Mouse (Mus musculus): Measurements from ENCODE around the gene Tnip2. TPM values are rescaled to one million over a fixed set of nuclear protein-coding genes. Genes with fewer than 3 reads are reported as not detected.
A peak's percentile ranks its signal among the peaks of the same experiment; 100 is the strongest.

The Tnip2 gene
- polyA plus RNA-seq, 1 experiment from 2014 or later = 6.0 TPM

DNA sequence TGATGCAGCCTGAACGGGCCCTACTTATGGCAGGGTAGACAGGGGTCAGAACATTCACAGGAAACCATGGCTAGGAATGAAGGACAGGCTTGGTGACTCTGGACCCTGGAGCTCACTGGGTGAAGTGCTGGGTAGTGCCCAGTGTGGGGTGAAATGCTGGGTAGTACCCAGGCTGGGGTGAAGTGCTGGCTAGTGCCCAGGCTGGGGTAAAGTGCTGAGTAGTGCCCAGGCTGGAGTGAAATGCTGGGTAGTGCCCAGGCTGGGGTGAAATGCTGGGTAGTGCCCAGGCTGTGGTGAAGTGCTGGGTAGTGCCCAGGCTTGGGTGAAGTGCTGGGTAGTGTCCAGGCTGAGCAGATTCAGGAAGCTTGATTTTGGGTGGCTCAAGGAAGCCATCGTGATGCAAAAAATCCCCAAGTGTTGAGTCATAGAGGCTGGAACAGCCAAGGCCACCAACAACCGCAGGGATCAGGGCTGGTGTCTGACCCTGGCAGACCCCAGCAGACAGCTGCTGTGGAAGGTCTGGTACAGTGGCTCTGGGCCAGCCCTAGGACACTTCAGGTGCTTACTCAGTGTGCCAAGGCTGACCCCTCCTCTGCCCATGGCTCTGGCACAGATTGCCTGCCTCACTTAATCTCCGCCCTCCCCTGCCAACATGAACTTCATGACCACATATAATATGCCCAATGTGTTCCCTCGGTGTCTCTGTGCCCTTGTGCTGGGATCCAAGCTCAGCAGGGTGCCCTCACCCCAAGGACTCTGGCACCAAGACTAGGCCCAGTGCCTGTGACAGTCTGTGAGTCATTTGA is 21.2 kb upstream of the Tnip2 start:
- 81% methylated on average over 5 of the region's 5 CpGs for WGBS

DNA sequence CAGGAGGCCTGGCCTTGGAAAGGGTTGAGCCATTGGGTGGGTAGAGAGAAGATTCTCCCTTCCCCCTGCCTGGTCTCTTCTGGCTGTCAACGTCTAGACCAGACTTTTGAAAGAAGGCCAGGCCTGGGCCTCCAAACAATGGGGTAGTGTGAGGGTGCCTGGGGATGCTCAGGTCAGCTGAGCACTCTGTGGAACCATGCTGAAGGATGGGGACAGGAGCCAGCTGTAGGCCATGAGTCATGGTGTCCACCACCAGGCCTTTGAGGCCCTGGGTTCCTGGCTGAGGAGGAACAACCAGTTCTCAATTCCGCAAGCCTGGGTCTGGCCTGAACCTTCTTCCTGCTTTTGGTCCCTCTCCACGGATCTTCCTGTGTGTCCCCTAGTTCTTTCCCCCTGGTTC is 20.0 kb upstream of the Tnip2 start:
- WGBS = 72% methylated on average over 3 of the region's 3 CpGs
- Histone ChIP-seq H3K27me3 (ENCODE audit: low read depth, poor library complexity, severe bottlenecking) (no peaks in the 10 kb centered on the region), H3K4me3 (no peak overlapping the region), H3K36me3 (no peaks in the 10 kb centered on the region), H3K9me3 (replicated peaks) (no peaks in the 10 kb centered on the region), H3K27ac (no peak overlapping the region), H3K4me1 (no peaks in the 10 kb centered on the region)
- DNase-seq (ENCODE audit: low spot score) = no peak

More for the DNA sequence above, 21.2 kb upstream of the Tnip2 start:
- DNase-seq (ENCODE audit: low spot score) = no peak
- Histone ChIP-seq H3K27ac (no peak overlapping the region), H3K27me3 (ENCODE audit: low read depth, poor library complexity, severe bottlenecking) (no peaks in the 10 kb centered on the region), H3K9me3 (replicated peaks) (no peaks in the 10 kb centered on the region), H3K4me1 (no peaks in the 10 kb centered on the region), H3K36me3 (no peaks in the 10 kb centered on the region), H3K4me3 (no peak overlapping the region)

GRCm38 (mm10) chr5:34533066-34533465 is 19.3 kb upstream of the Tnip2 start:
- H3K27ac ChIP-seq = no peak overlapping the region
- H3K36me3 ChIP-seq = no peaks in the 10 kb centered on the region
- 0 out of 2 replicates have a peak, but pooled peaks cover 3% of the 10 kb centered on the region for H3K27me3 ChIP-seq (ENCODE audit: low read depth, poor library complexity, severe bottlenecking)
- H3K9me3 ChIP-seq (replicated peaks) = no peaks in the 10 kb centered on the region
- H3K4me3 ChIP-seq = no peak overlapping the region
- no peaks in the 10 kb centered on the region for H3K4me1 ChIP-seq
- no peak for DNase-seq (ENCODE audit: low spot score)
- WGBS = 71% methylated on average over 5 of the region's 5 CpGs

- Histone ChIP-seq H3K36me3 (no peaks in the 10 kb centered on the region), H3K4me1 (peaks cover 7% of the 10 kb centered on the region; the same call in 1 of the 2 replicates), H3K27ac (no peak overlapping the region), H3K27me3 (ENCODE audit: low read depth, poor library complexity, severe bottlenecking) (peaks cover 26% of the 10 kb centered on the region), H3K9me3 (replicated peaks) (no peaks in the 10 kb centered on the region), H3K4me3 (no peak overlapping the region)
- no peak for DNase-seq (ENCODE audit: low spot score)
- WGBS = 64% methylated on average over 4 of the region's 4 CpGs
These were observed 16.9 kb upstream of the Tnip2 start for GRCm38 (mm10) chr5:34530687-34531086.

- 79% methylated on average over 5 of the region's 5 CpGs for WGBS
- H3K4me3 ChIP-seq = no peak overlapping the region
- H3K27me3 ChIP-seq (ENCODE audit: low read depth, poor library complexity, severe bottlenecking) = peaks cover 27% of the 10 kb centered on the region
- H3K27ac ChIP-seq = no peak overlapping the region
- no peaks in the 10 kb centered on the region for H3K36me3 ChIP-seq
- peaks cover 8% of the 10 kb centered on the region; the same call in 1 of the 2 replicates for H3K4me1 ChIP-seq
- no peaks in the 10 kb centered on the region for H3K9me3 ChIP-seq (replicated peaks)
- no peak for DNase-seq (ENCODE audit: low spot score)
These were observed 16.3 kb upstream of the Tnip2 start for GRCm38 (mm10) chr5:34530116-34530515.

GRCm38 (mm10) chr5:34528724-34529123 is 14.9 kb upstream of the Tnip2 start:
- Histone ChIP-seq H3K27me3 (ENCODE audit: low read depth, poor library complexity, severe bottlenecking) (peaks cover 27% of the 10 kb centered on the region), H3K4me1 (peaks cover 8% of the 10 kb centered on the region; the same call in 1 of the 2 replicates), H3K4me3 (no peak overlapping the region), H3K36me3 (no peaks in the 10 kb centered on the region), H3K27ac (no peak overlapping the region), H3K9me3 (replicated peaks) (no peaks in the 10 kb centered on the region)
- WGBS = 91% methylated on average over 5 of the region's 5 CpGs
- DNase-seq (ENCODE audit: low spot score) = no peak

DNA sequence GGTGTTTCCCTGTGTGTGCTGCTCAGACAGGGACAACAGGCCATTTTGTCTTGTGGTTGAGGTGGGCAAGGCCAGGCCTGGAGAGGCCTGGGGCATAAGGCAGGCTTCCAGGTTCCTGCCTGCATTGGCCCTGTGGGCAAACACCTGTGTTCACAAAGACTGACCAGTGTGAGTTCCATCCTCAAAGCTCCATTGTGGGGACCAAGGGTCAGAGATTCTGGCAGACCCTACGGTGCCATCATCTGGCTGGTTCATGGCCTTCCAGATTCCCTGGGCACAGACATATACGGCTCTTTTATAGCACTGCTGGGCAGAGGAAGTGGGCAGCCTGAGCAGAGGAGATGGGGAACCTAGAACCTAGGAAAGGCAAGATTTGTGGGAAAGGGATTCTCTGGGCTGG is 13.6 kb upstream of the Tnip2 start:
- H3K9me3 ChIP-seq (replicated peaks) = no peaks in the 10 kb centered on the region
- WGBS = 87% methylated on average over 2 of the region's 2 CpGs
- peaks cover 8% of the 10 kb centered on the region; the same call in 1 of the 2 replicates for H3K4me1 ChIP-seq
- no peaks in the 10 kb centered on the region for H3K36me3 ChIP-seq
- DNase-seq (ENCODE audit: low spot score) = no peak
- H3K27ac ChIP-seq = no peak overlapping the region
- H3K27me3 ChIP-seq (ENCODE audit: low read depth, poor library complexity, severe bottlenecking) = peaks cover 27% of the 10 kb centered on the region
- no peak overlapping the region for H3K4me3 ChIP-seq

- no peaks in the 10 kb centered on the region for H3K36me3 ChIP-seq
- H3K27ac ChIP-seq = no peak overlapping the region
- DNase-seq (ENCODE audit: low spot score) = no peak
- 40% methylated on average over 5 of the region's 5 CpGs for WGBS
- H3K27me3 ChIP-seq (ENCODE audit: low read depth, poor library complexity, severe bottlenecking) = peaks cover 27% of the 10 kb centered on the region
- H3K4me3 ChIP-seq = no peak overlapping the region; the same call in 1 of the 2 replicates
- peaks cover 8% of the 10 kb centered on the region; the same call in 1 of the 2 replicates for H3K4me1 ChIP-seq
- H3K9me3 ChIP-seq (replicated peaks) = no peaks in the 10 kb centered on the region
These were observed 12.6 kb upstream of the Tnip2 start for GRCm38 (mm10) chr5:34526477-34526775.

DNA sequence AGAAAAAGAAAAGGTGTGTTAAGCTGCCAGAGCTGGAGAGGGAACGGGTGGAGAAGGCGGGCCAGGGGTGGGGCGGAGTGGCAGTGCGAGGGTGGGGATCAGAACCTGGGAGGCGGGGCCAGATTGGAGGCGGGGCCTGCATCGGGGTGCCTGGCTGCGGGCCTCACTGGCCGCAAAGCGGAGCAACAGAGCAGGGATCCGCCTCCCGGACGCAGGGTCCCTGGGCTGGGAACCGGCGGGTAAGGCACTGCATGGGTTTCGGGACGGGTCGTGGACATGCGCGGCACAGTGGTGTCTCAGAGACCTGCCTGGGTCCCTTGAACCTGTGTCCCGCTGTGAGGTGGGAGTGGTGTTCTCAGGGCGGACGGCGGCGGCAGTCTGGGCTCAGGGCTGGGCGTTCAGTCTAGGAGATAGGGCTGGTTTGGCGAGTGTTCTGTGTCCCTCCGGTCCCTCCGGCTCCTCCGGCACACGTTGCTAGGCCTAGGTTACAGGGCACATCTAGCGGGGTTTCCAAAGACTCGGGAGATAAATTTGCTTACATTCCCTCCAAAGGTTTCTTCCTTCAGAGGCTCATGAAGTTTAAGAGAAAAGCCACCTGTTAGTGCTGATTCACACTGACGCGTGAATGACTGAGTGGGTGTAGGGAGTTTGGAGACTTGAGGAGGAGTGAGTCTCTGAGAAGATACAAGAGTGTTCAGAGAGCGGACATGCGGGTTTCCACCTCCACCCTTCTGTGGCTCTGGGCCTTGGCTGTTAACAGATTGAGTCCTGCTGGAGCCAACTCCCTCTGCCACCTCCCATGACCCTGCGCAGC is 12.1 kb upstream of the Tnip2 start, which contains the start of gene Sh3bp2:
Gene Sh3bp2 (plus strand): TSS at position 176 of the 814 bp plus-strand sequence.
- Histone ChIP-seq H3K27ac (peak within 1 kb of the TSS; percentile 46; the same call in 1 of the 2 replicates), H3K4me1 (peaks cover 8% of the 10 kb centered on the region; the same call in 1 of the 2 replicates), H3K36me3 (no peaks in the 10 kb centered on the region), H3K9me3 (replicated peaks) (no peaks in the 10 kb centered on the region), H3K27me3 (ENCODE audit: low read depth, poor library complexity, severe bottlenecking) (peaks cover 27% of the 10 kb centered on the region), H3K4me3 (peak within 1 kb of the TSS; percentile 63)
- 3% methylated on average over 38 of the region's 38 CpGs for WGBS
- peak; percentile 92 for DNase-seq (ENCODE audit: low spot score)

DNA sequence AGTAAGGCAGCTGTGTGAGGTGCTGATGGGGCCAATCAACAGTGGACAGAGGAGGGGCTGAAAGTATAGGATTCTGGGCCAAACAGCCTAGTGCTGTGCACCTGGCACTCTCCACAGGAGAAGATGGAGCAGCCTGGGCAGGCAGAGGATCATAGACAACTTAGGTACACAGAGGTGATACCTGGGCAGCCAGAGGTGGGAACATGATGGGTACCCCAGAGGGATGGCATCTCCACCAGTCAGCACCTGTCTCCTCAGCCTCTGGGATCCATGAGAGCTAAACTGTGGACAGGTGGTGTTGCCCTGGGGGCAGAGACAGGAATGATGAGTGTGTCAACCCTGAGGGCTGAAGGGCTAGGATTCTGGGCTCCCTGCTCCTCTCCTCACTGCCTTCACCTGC is 10.7 kb upstream of the Tnip2 start:
- Histone ChIP-seq H3K27ac (no peak overlapping the region), H3K4me1 (peaks cover 12% of the 10 kb centered on the region; the same call in 1 of the 2 replicates), H3K36me3 (no peaks in the 10 kb centered on the region), H3K27me3 (ENCODE audit: low read depth, poor library complexity, severe bottlenecking) (peaks cover 27% of the 10 kb centered on the region), H3K4me3 (no peak overlapping the region), H3K9me3 (replicated peaks) (no peaks in the 10 kb centered on the region)
- no peak for DNase-seq (ENCODE audit: low spot score)

DNA sequence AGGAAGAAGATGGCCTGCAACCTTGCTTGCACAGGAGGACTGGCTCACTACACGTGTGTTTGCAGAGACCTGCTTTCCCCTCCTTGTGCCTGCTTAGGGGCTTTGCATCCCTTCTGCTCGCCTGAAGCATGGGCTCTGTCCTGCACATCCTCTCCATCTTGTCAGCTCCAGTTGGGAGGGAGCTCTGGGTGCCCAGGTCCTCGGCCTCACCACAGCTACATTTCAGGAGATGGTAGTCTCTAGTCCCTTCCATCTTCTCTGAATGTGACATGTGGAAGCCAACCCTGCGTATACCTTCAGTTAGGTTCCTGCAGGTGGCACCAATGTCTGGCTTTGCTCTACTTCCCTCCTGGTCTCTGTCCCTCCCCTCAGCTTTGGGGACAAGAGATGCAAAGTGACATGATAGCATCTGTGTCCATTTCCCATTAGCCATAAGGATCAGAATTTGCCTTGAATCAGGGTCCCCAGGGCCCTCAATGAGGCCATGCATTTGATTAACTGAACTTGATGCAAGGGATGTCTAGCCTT is 10.2 kb upstream of the Tnip2 start:
- Histone ChIP-seq H3K9me3 (replicated peaks) (no peaks in the 10 kb centered on the region), H3K27ac (no peak overlapping the region), H3K4me3 (no peak overlapping the region), H3K36me3 (no peaks in the 10 kb centered on the region), H3K4me1 (peaks cover 12% of the 10 kb centered on the region; the same call in 1 of the 2 replicates), H3K27me3 (ENCODE audit: low read depth, poor library complexity, severe bottlenecking) (peaks cover 27% of the 10 kb centered on the region)
- no peak for DNase-seq (ENCODE audit: low spot score)
- WGBS = 52% methylated on average over 4 of the region's 4 CpGs

DNA sequence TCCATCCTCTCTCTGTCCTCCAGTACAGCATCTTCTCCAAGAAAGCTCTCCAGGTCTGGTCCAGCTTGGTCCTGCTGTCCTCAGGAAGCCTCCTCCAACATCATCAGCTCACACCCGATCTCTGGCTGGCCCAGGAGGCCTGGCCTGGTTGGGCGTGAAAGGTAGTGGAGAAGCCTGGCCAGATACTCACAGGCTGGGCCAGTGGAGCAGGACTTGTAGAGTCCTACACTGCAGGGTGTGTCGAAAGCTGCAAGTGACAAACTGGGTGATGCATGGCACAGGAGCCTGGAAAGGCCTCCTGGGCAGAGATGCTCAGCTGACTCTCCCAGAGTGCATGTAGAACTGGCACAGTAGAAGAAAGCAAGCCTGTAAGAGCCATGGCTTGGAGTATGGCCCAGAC is 7.5 kb upstream of the Tnip2 start:
- 0 out of 2 replicates have a peak overlapping the region, but pooled peaks have one; percentile 5 for H3K27ac ChIP-seq
- no peak for DNase-seq (ENCODE audit: low spot score)

More for the DNA sequence above, 7.5 kb upstream of the Tnip2 start:
- H3K36me3 ChIP-seq = no peaks in the 10 kb centered on the region
- H3K4me1 ChIP-seq = peaks cover 12% of the 10 kb centered on the region; the same call in 1 of the 2 replicates
- no peaks in the 10 kb centered on the region for H3K9me3 ChIP-seq (replicated peaks)
- H3K4me3 ChIP-seq = no peak overlapping the region
- H3K27me3 ChIP-seq (ENCODE audit: low read depth, poor library complexity, severe bottlenecking) = peaks cover 7% of the 10 kb centered on the region
- WGBS = 84% methylated on average over 3 of the region's 3 CpGs
